Mouse (Mus musculus): Measurements from ENCODE around the gene Rps6ka2.

DNA sequence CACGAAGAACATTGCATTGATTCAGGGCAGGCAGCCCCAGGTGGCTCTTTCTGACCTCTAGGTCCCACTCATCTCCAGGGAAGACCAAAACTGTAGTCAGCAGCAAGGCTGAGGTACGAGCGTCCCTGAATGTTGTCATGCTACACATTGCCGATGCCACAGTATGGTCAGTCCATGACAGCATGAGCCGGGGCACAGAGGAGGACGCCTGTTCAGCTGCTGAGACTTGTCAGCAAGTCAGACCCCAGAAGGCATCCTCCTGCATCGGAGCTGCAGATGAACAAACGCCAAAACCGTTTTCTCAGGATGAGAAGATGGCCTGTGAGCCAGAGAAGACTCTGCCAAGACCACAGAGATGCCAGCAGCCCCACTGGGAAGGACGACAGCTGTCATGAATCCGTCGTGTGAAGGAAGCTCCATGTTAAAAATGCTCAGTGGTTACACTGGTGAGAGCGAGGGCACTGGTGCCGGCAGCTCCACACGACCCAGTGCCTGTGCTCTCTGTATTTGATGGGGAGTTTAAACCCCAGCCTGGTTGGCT, 108.9 kb downstream of the Rps6ka2 start:
- TF ChIP-seq CTCF (IDR thresholded peaks at IDR 0.05; ENCODE audit: extremely low read depth, insufficient read length, insufficient replicate concordance, low read depth, low read length): no peak
- TF ChIP-seq POLR2A (IDR thresholded peaks at IDR 0.05; ENCODE audit: low read depth, low read length): no peak

Data from small intestine, adult 2 months (tissue).